In the genomic region with DNA sequence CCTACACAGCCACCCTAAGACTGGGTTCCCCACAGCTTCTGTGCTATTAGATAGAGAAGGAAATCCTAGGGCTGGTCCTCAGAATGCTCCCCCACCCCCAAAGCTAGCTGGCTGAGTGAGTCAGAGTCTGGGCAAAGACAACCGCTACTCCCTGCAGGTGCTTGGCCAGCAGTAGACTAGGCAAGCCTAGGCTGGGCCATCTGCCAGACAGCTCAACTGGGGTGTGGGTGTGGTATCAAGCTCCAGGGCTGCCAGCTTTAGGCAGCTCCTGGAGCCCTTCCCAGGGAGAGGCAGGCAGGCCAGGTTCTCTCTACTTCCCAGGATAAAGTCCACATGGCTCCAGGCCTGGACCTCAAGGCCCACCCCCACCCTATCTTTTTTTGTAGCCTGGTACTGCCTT, we compare ENCODE assay signal across 9 mouse cellular contexts. TPM values are rescaled to one million over a fixed set of nuclear protein-coding genes. Genes with fewer than 3 reads are reported as not detected.
A peak's percentile ranks its signal among the peaks of the same experiment; 100 is the strongest.
DNase-seq lines count a peak whose midpoint lies in the region; ATAC-seq and TF ChIP-seq lines count a peak whose summit lies in the region.
"Had no signal": no experiment of that assay in that cellular context is flagged by ENCODE, and none has a peak within 500 bp of the region (broad histone marks: within the 10 kb centered on the region; RNA-seq: fewer than 3 reads in every experiment).

No protein-coding gene starts in this region.

- intact Hi-C loops in heart, adult 2 months (cut with DNase I) = no loop called here

- H3K4me1 ChIP-seq in hindbrain, embryonic 14.5 days (replicated peaks; ENCODE audit: control insufficient read depth, insufficient read depth, low read length) = 0 out of 2 replicates have a peak, but pooled peaks cover 4% of the 10 kb centered on the region
- H3K4me1 ChIP-seq in hindbrain, embryonic 11.5 days (replicated peaks; ENCODE audit: control insufficient read depth, insufficient read depth, low read length) = no peaks in the 10 kb centered on the region
- H3K4me1 ChIP-seq in heart, adult 2 months (ENCODE audit: control insufficient read depth, insufficient read depth, low read length) = peaks cover 5% of the 10 kb centered on the region
- H3K4me1 ChIP-seq in kidney, postnatal 0 days (replicated peaks; ENCODE audit: insufficient read depth, low read length) = no peaks in the 10 kb centered on the region

- H3K9me3 ChIP-seq in hindbrain, embryonic 14.5 days (ENCODE audit: control insufficient read depth, low read length) = no peaks in the 10 kb centered on the region
- H3K9me3 ChIP-seq in hindbrain, embryonic 11.5 days (ENCODE audit: control insufficient read depth, low read length) = no peaks in the 10 kb centered on the region
- no peaks in the 10 kb centered on the region for H3K9me3 ChIP-seq in kidney, postnatal 0 days (replicated peaks; ENCODE audit: low read length)

- no peak overlapping the region for H3K27ac ChIP-seq in hindbrain, embryonic 14.5 days
- H3K27ac ChIP-seq in hindbrain, embryonic 11.5 days (ENCODE audit: low read depth, low read length) = no peak overlapping the region
- no peak overlapping the region; the same call in 1 of the 2 replicates for H3K27ac ChIP-seq in heart, adult 2 months
- no peak overlapping the region for H3K27ac ChIP-seq in kidney, postnatal 0 days
- H3K27ac ChIP-seq: macrophage had no signal

- H3K79me2 ChIP-seq in heart, adult 2 months (replicated peaks; ENCODE audit: control insufficient read depth, insufficient read depth, low read length) = peaks cover 2% of the 10 kb centered on the region; the same call in 1 of the 2 replicates

- peak; percentile 77 for ATAC-seq in hindbrain, embryonic 14.5 days (ENCODE audit: low FRiP score)
- no peak for ATAC-seq in hindbrain, embryonic 11.5 days (ENCODE audit: low FRiP score)
- ATAC-seq in kidney, postnatal 0 days (replicated peaks; ENCODE audit: low FRiP score, low read depth) = peak; percentile 78
- ATAC-seq in activated CD4-positive, CD25-positive, alpha-beta regulatory T cell, adult 4 months = no peak

- no peaks in the 10 kb centered on the region for H3K27me3 ChIP-seq in hindbrain, embryonic 14.5 days (ENCODE audit: control insufficient read depth, insufficient read depth, low read length)
- no peaks in the 10 kb centered on the region for H3K27me3 ChIP-seq in hindbrain, embryonic 11.5 days (ENCODE audit: control insufficient read depth, insufficient read depth, low read length)
- H3K27me3 ChIP-seq in heart, adult 2 months (ENCODE audit: control insufficient read depth, insufficient read depth, low read length) = no peaks in the 10 kb centered on the region
- no peaks in the 10 kb centered on the region for H3K27me3 ChIP-seq in kidney, postnatal 0 days (ENCODE audit: insufficient read depth, low read length)

- no peak for TF ChIP-seq CTCF in heart, adult 2 months (IDR thresholded peaks at IDR 0.05)
- no peak for TF ChIP-seq CTCF in kidney, postnatal 0 days (IDR thresholded peaks at IDR 0.05; ENCODE audit: low read depth)

- no peak overlapping the region for H3K4me2 ChIP-seq in hindbrain, embryonic 14.5 days (replicated peaks)
- no peak overlapping the region for H3K4me2 ChIP-seq in hindbrain, embryonic 11.5 days (replicated peaks; ENCODE audit: low read depth, low read length)
- no peak overlapping the region for H3K4me2 ChIP-seq in kidney, postnatal 0 days (ENCODE audit: low read length)

- H3K36me3 ChIP-seq in hindbrain, embryonic 14.5 days (replicated peaks; ENCODE audit: control insufficient read depth, insufficient read depth) = peaks cover 77% of the 10 kb centered on the region
- H3K36me3 ChIP-seq in hindbrain, embryonic 11.5 days (ENCODE audit: control insufficient read depth, insufficient read depth, low read length) = peaks cover 22% of the 10 kb centered on the region
- H3K36me3 ChIP-seq in heart, adult 2 months (ENCODE audit: control insufficient read depth, insufficient read depth, low read length) = no peaks in the 10 kb centered on the region; the same call in 1 of the 2 replicates
- peaks cover 51% of the 10 kb centered on the region for H3K36me3 ChIP-seq in kidney, postnatal 0 days (ENCODE audit: insufficient read depth, low read length)

- WGBS in hindbrain, embryonic 14.5 days = 65% methylated on average over 1 of the region's 1 CpGs
- whole genome bisulfite sequencing in hindbrain, embryonic 11.5 days = 92% methylated on average over 1 of the region's 1 CpGs
- WGBS in heart, adult 2 months = 6% methylated on average over 1 of the region's 1 CpGs
- 68% methylated on average over 1 of the region's 1 CpGs for WGBS in kidney, postnatal 0 days

- no peak overlapping the region for H3K9ac ChIP-seq in hindbrain, embryonic 14.5 days
- no peak overlapping the region for H3K9ac ChIP-seq in hindbrain, embryonic 11.5 days (ENCODE audit: low read depth, low read length)
- no peak overlapping the region for H3K9ac ChIP-seq in heart, adult 2 months (ENCODE audit: low read depth, low read length)
- H3K9ac ChIP-seq in kidney, postnatal 0 days (ENCODE audit: low read depth, low read length) = no peak overlapping the region

- TF ChIP-seq EP300 in heart, adult 2 months (IDR thresholded peaks at IDR 0.05; ENCODE audit: insufficient read depth, low read depth, low read length) = peak; percentile 84; the same call in 1 of the 2 replicates

- H3K4me3 ChIP-seq in hindbrain, embryonic 14.5 days (replicated peaks; ENCODE audit: low read length) = no peak overlapping the region
- no peak overlapping the region for H3K4me3 ChIP-seq in hindbrain, embryonic 11.5 days (ENCODE audit: low read depth, low read length)
- H3K4me3 ChIP-seq in heart, adult 2 months = no peak overlapping the region
- no peak overlapping the region for H3K4me3 ChIP-seq in kidney, postnatal 0 days (replicated peaks; ENCODE audit: low read depth, low read length)

- TF ChIP-seq POLR2A in heart, adult 2 months (IDR thresholded peaks at IDR 0.05; ENCODE audit: insufficient read depth, low read depth, low read length) = no peak

- DNase-seq in hindbrain, embryonic 14.5 days (ENCODE audit: low spot score) = peak; percentile 68
- DNase-seq in hindbrain, embryonic 11.5 days (ENCODE audit: low spot score) = no peak
- DNase-seq in cerebellum, postnatal 25 days = peak; percentile 98 to 99
- peak; percentile 85 to 93 for DNase-seq in heart, adult 2 months
- DNase-seq in kidney, postnatal 0 days (ENCODE audit: low spot score) = no peak
- peak; percentile 48 for DNase-seq in liver
- DNase-seq in ovary, postnatal 14 days (ENCODE audit: low spot score) = peak; percentile 83

RNA-seq across cellular contexts. Expression of gene Ppp5c, which starts 10.7 kb away (rescaled TPM):
- 123 and 129 TPM in 2 replicates for polyA plus RNA-seq in hindbrain, embryonic 14.5 days (2014; fragmentation: Nextera tagmentation; extraction: Ambion mirVana)
- 96.9 and 97.3 TPM in 2 replicates for polyA plus RNA-seq in hindbrain, embryonic 11.5 days (2014; fragmentation: Nextera tagmentation; extraction: Ambion mirVana)
- 100 to 1,000 TPM in 1 of 2 experiments, 10 to 100 TPM in 1; 89.0 to 104 TPM for total RNA-seq in heart, adult 2 months (2021)
- 157 and 163 TPM in 2 replicates for polyA plus RNA-seq in heart, adult 2 months (2012; rRNA removed)
- polyA plus RNA-seq in kidney, postnatal 0 days (2015; fragmentation: Nextera tagmentation; extraction: Ambion mirVana) = 82.0 and 95.4 TPM in 2 replicates
- 10 to 100 TPM; 49.6 to 63.3 TPM for polyA plus RNA-seq in activated CD4-positive, CD25-positive, alpha-beta regulatory T cell, adult 4 months (2017; shearing (Covaris generic))

RNA-seq across cellular contexts. Expression of gene Ccdc8, which starts 24.5 kb away (rescaled TPM):
- polyA plus RNA-seq in hindbrain, embryonic 14.5 days (2014; fragmentation: Nextera tagmentation; extraction: Ambion mirVana) = 4.4 and 5.4 TPM in 2 replicates
- polyA plus RNA-seq in hindbrain, embryonic 11.5 days (2014; fragmentation: Nextera tagmentation; extraction: Ambion mirVana) = 6.2 and 11.0 TPM in 2 replicates
- 1 to 10 TPM; 4.0 to 4.4 TPM for total RNA-seq in heart, adult 2 months (2021)
- 2.7 and 4.2 TPM in 2 replicates for polyA plus RNA-seq in heart, adult 2 months (2012; rRNA removed)
- 15.7 and 16.9 TPM in 2 replicates for polyA plus RNA-seq in kidney, postnatal 0 days (2015; fragmentation: Nextera tagmentation; extraction: Ambion mirVana)
- under 1 TPM in 1 of 2 experiments, not detected in 1; 0.16 TPM for polyA plus RNA-seq in activated CD4-positive, CD25-positive, alpha-beta regulatory T cell, adult 4 months (2017; shearing (Covaris generic))

RNA-seq across cellular contexts. Expression of gene Gm42372, which starts 34.1 kb away (rescaled TPM):
- 7.6 and 7.8 TPM in 2 replicates for polyA plus RNA-seq in hindbrain, embryonic 14.5 days (2014; fragmentation: Nextera tagmentation; extraction: Ambion mirVana)
- 1.5 and 1.7 TPM in 2 replicates for polyA plus RNA-seq in hindbrain, embryonic 11.5 days (2014; fragmentation: Nextera tagmentation; extraction: Ambion mirVana)
- not detected for total RNA-seq in heart, adult 2 months (2021)
- 0.03 TPM in 1 of 2 replicates, not detected in the other for polyA plus RNA-seq in heart, adult 2 months (2012; rRNA removed)
- polyA plus RNA-seq in kidney, postnatal 0 days (2015; fragmentation: Nextera tagmentation; extraction: Ambion mirVana) = 0.09 and 0.13 TPM in 2 replicates
- polyA plus RNA-seq in activated CD4-positive, CD25-positive, alpha-beta regulatory T cell, adult 4 months (2017; shearing (Covaris generic)) = 1 to 10 TPM; 3.6 to 4.2 TPM
- polyA plus RNA-seq: macrophage had no signal

RNA-seq across cellular contexts. Expression of gene Hif3a, which starts 45.2 kb away (rescaled TPM):
- polyA plus RNA-seq in hindbrain, embryonic 14.5 days (2014; fragmentation: Nextera tagmentation; extraction: Ambion mirVana) = 4.9 and 6.9 TPM in 2 replicates
- 4.8 and 4.9 TPM in 2 replicates for polyA plus RNA-seq in hindbrain, embryonic 11.5 days (2014; fragmentation: Nextera tagmentation; extraction: Ambion mirVana)
- total RNA-seq in heart, adult 2 months (2021) = 1 to 10 TPM; 1.9 to 3.0 TPM
- 1.6 and 2.5 TPM in 2 replicates for polyA plus RNA-seq in heart, adult 2 months (2012; rRNA removed)
- polyA plus RNA-seq in kidney, postnatal 0 days (2015; fragmentation: Nextera tagmentation; extraction: Ambion mirVana) = 5.1 and 6.1 TPM in 2 replicates
- under 1 TPM; 0.32 to 0.49 TPM for polyA plus RNA-seq in activated CD4-positive, CD25-positive, alpha-beta regulatory T cell, adult 4 months (2017; shearing (Covaris generic))
- polyA plus RNA-seq: macrophage had no signal

RNA-seq across cellular contexts. Expression of gene Psg16, which starts 56.8 kb away (rescaled TPM):
- 3.1 and 3.6 TPM in 2 replicates for polyA plus RNA-seq in hindbrain, embryonic 14.5 days (2014; fragmentation: Nextera tagmentation; extraction: Ambion mirVana)
- 0.05 and 0.10 TPM in 2 replicates for polyA plus RNA-seq in hindbrain, embryonic 11.5 days (2014; fragmentation: Nextera tagmentation; extraction: Ambion mirVana)
- total RNA-seq in heart, adult 2 months (2021) = under 1 TPM; 0.10 to 0.16 TPM
- 0.06 TPM in 1 of 2 replicates, not detected in the other for polyA plus RNA-seq in heart, adult 2 months (2012; rRNA removed)
- 0.07 TPM in 1 of 2 replicates, not detected in the other for polyA plus RNA-seq in kidney, postnatal 0 days (2015; fragmentation: Nextera tagmentation; extraction: Ambion mirVana)
- polyA plus RNA-seq in activated CD4-positive, CD25-positive, alpha-beta regulatory T cell, adult 4 months (2017; shearing (Covaris generic)) = 1 to 10 TPM in 1 of 2 experiments, not detected in 1; 1.1 TPM
- polyA plus RNA-seq: macrophage had no signal

Comparison
In these comparisons a context has a peak if more than half of its experiments do, and no peak if none do; other contexts are left out.
1. ATAC-seq: peak in hindbrain, embryonic 14.5 days (single experiment) and kidney, postnatal 0 days (single experiment); none in hindbrain, embryonic 11.5 days (single experiment) and activated CD4-positive, CD25-positive, alpha-beta regulatory T cell, adult 4 months (single experiment).
2. DNase-seq: peak in hindbrain, embryonic 14.5 days (single experiment), cerebellum, postnatal 25 days (2 of 2), heart, adult 2 months (2 of 2), liver (single experiment) and ovary, postnatal 14 days (single experiment); none in hindbrain, embryonic 11.5 days (single experiment) and kidney, postnatal 0 days (single experiment).